Mouse (Mus musculus) testis, adult 10 weeks (tissue): ENCODE results near the gene Dnmt3l. TPM values are rescaled to one million over a fixed set of nuclear protein-coding genes. Genes with fewer than 3 reads are reported as not detected.

Source experiments
- polyA plus RNA-seq: library from polyadenylated mRNA; stranded (reverse); fragments of 350-450 nt; fragmentation: Illumina TruSeq; extraction: RNeasy Lipid Tissue Mini Kit (QIAGEN cat#74804); gene quantifications from one replicate; pipeline ENCODE4 v1.2.3, GENCODE M21; 2014; ENCODE audit warnings: low read depth, low replicate concordance

The Dnmt3l gene
- polyA plus RNA-seq: 4.8 TPM

GRCm38 (mm10) chr10:78041647-78042046, at the start of gene Dnmt3l:
Gene Dnmt3l, plus strand, starts transcription at chr10:78041947.

GRCm38 (mm10) chr10:78009945-78010293, 31.8 kb upstream of the Dnmt3l start, which contains the start of gene Pfkl:
Gene Pfkl, minus strand, starts transcription at chr10:78010083.

GRCm38 (mm10) chr10:78043406-78043836, 1.7 kb downstream of the Dnmt3l start, which contains the start of gene Aire:
Gene Aire, minus strand, starts transcription at chr10:78043610.

GRCm38 (mm10) chr10:78069101-78070011, 27.6 kb downstream of the Dnmt3l start, which contains the start of gene Icosl:
Gene Icosl, plus strand, starts transcription at chr10:78069302.

Other genes with a start within 250 kb of the Dnmt3l start
- gene Gm9639, start 246.9 kb upstream of the Dnmt3l start, polyA plus RNA-seq: not detected
- not detected for gene Gm19668, start 242.8 kb upstream of the Dnmt3l start, polyA plus RNA-seq
- not detected for gene Gm9507, start 230.1 kb upstream of the Dnmt3l start, polyA plus RNA-seq
- gene Gm2696, start 227.3 kb upstream of the Dnmt3l start, polyA plus RNA-seq: not detected
- not detected for gene Krtap10-4, start 214.9 kb upstream of the Dnmt3l start, polyA plus RNA-seq
- gene Krtap10-10, start 206.0 kb upstream of the Dnmt3l start, polyA plus RNA-seq: not detected
- gene Gm36176, start 195.1 kb upstream of the Dnmt3l start, polyA plus RNA-seq: not detected
- not detected for gene Gm10318, start 189.1 kb upstream of the Dnmt3l start, polyA plus RNA-seq
- gene Gm3285, start 180.0 kb upstream of the Dnmt3l start, polyA plus RNA-seq: not detected
- gene Lrrc3, start 139.4 kb upstream of the Dnmt3l start, polyA plus RNA-seq: 0.15 TPM
- not detected for gene Trpm2, start 71.4 kb upstream of the Dnmt3l start, polyA plus RNA-seq
- 1.4 TPM for gene 1810043G02Rik, start 63.4 kb upstream of the Dnmt3l start, polyA plus RNA-seq
- gene Pfkl, start 31.9 kb upstream of the Dnmt3l start, polyA plus RNA-seq: 0.50 TPM
- gene Aire, start 1.7 kb downstream of the Dnmt3l start, polyA plus RNA-seq: 0.17 TPM
- 1.5 TPM for gene Icosl, start 27.4 kb downstream of the Dnmt3l start, polyA plus RNA-seq
- gene D10Jhu81e, start 127.8 kb downstream of the Dnmt3l start, polyA plus RNA-seq: 6.4 TPM
- 1.9 TPM for gene Pwp2, start 143.2 kb downstream of the Dnmt3l start, polyA plus RNA-seq
- 8.4 TPM for gene Trappc10, start 202.7 kb downstream of the Dnmt3l start, polyA plus RNA-seq